Mouse (Mus musculus): Measurements from ENCODE around the gene Pnma1.

The Pnma1 gene

DNA sequence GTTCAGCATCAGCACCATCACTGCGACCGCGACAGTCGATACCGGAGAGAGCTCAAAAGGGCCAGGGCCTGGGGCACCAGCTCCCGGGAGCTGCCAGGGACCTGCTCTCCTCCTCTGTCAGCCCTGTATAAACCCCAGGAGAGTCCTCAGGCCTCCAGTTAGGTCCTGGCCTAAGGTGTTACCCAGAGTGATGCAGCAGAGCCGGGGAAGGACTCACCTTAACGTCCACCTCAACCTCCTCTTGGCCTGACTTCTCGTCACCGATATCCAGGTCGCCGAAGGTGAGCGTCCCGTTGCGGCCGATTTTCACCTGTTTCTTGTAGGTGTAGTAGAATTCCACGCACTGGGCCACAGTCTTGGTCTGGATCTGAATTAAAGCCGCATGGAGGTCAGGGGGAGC lies 7.9 kb upstream of the Pnma1 start:
- ATAC-seq (ENCODE audit: insufficient number of reproducible peaks, low FRiP score, low TSS enrichment): no peak

DNA sequence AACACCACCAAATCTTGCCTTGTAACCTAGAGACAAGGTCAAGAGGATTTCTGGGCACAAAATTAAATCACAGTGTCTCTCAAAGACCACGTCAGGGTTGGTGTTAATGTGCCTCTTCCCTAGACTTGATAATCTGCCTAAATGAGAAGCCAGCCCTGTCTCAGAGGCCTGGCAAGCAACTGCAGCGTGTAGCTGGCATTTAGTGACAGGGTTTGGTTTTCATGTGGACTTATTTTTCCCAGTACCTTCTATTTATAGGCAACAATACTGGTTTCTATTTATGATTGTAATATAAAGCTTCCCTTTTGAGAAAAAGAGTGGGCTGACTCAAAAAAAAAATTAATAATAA lies 7.2 kb upstream of the Pnma1 start:
- peak; percentile 28; the same call in 1 of the 2 replicates for ATAC-seq (ENCODE audit: insufficient number of reproducible peaks, low FRiP score, low TSS enrichment)

DNA sequence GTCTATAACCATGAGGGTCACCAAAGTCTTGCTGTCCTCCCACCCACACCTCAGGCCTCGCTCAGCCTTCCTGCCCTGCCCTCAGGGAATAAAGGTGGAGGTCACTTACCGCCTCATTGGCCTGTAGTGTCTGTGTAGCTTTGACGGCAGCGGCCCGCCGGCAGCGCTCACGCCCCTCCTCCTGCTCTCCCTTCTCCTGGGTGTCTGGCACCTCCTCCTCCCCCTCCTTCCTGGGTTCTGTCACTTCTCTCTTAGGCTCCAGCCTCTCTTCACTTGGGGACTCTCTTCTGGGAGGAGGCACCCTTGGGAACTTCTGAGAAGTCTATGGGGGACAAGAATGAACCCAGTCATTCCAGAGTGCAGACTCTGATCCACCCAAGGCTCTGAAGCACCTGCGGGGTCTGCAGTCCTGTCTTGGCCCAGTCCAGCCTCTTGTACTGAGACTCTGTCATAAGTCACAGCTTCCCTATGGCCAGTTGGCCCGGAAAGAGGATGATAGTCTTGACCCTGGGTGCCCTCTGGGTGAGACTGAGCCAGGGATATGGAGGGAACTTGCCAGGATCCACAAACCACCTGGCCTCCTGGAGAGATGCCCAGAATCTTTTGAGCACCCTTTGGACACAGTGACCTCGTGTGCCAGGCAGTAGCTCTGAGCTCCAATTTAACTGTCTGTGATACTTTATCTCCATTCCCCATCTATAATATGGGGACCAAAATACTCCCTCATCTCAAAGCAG lies 6.7 kb upstream of the Pnma1 start:
- ATAC-seq (ENCODE audit: insufficient number of reproducible peaks, low FRiP score, low TSS enrichment): peak; percentile 87

DNA sequence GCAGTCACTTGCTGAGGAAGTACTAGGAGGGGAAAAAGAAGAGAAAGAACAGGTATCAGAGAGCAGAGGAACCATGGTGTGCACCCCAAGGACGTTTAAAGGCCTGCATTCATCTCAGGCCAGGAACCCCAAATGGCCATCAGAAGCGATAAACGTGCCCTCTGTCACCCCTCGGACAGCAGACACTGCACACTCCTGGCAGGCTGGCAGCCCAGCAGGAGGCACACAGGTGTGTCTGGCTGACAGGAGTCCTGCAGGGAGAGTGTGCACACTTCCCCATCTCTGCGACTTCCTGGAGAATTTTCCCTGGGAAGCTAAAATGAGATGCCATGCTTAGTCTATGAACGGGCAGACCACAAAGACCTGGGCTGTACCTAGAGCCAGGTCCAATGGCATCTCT lies 5.1 kb upstream of the Pnma1 start:
- ATAC-seq (ENCODE audit: insufficient number of reproducible peaks, low FRiP score, low TSS enrichment): no peak

DNA sequence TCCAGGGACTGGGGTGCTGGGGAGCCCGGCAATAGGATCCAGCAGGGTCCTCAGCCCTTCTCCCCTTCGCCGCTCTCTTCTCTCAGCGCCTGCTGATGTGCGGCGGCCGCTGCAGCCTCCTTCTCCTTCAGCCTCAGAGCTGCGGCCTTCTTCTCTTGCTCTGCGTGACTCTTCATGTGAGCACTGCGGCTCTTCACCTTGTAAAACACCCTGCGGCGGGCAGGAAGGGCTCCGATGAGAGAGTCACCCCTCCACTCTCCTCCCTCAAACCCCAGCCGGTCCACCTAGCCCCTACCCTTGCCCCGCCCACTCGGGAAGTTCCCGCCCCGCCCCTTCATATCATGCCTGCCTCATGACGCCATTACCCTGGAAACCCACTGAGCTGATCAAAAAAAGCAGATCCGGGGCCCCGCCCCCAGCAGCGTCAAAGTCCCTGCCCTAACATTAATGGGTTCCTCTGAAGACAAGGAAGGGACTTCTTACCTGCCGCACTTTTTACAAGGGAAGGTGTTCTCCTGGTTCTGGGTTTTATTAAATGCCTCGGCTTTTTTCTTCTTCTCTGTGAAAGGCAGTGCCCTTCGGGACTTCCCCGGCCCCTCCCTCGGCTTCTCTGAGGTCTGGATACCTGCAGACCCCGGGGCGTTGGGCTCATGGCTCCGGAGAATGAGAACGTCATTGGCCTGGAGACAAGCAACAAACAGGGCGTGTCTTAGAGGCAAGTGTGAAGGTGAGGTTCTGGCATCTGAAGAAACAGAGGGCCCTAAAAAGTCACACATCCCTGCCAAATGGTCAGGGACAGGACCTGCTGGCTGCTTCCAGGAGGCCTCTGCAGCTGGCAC lies 4.3 kb upstream of the Pnma1 start:
- no peak for ATAC-seq (ENCODE audit: insufficient number of reproducible peaks, low FRiP score, low TSS enrichment)

DNA sequence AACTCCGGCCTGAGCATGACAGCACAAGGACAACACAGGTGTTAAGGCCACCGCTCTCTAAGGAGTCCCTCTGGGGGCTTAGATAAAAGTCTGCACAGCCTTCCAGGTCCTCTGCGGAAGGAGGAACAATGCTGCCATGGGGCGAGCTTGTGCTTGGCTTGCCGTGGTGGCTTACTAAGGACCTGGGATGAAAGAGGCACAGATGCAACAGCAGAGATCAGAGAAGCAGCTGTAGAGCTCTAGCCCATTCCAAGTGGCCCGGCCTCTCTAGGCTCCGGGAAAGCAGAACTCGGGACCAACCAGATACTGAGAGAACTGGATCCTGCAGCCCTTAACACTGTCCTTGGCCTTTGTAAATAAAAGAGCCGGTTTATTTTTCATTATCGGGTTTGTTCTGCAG lies 3.6 kb upstream of the Pnma1 start:
- ATAC-seq (ENCODE audit: insufficient number of reproducible peaks, low FRiP score, low TSS enrichment): no peak

DNA sequence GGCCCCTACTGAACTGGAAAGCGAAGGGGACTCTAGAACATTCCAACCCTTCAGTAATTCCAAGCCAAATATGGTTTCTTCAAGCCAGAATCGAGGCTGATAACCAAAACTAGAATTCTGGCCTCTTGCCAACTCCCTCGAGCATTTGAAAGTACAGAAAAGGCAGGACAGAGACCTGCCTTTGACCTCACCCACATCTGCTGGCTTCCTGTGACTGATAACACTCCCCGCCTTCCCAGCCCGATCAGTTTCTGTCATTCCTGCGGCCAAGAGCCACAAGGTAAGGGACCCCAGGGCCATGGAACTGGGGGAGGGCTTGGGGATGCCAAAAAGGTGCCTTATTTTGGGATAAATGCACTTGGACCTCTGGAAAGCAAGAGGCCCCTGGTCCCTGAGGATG lies 2.7 kb upstream of the Pnma1 start:
- ATAC-seq (ENCODE audit: insufficient number of reproducible peaks, low FRiP score, low TSS enrichment): no peak

DNA sequence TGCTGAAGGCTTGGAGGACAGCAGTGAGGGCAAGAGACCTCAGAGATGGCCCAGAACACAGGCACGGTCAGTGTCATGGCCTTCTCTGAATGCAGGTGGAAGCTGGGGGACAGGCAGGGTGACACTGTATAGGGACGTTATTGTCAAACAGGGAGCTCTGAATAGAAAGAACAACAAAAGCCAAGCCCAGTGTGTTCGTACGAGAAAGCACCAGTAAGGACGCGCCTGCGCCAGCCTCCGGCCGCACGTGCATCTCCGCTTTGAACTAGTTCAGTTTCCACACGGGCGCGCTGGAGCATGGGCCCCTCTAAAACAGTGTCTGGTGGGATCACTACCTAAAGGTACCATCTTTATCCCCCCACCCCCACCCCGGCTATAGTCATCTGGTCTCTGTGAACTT lies 1.7 kb upstream of the Pnma1 start:
- no peak for ATAC-seq (ENCODE audit: insufficient number of reproducible peaks, low FRiP score, low TSS enrichment)

DNA sequence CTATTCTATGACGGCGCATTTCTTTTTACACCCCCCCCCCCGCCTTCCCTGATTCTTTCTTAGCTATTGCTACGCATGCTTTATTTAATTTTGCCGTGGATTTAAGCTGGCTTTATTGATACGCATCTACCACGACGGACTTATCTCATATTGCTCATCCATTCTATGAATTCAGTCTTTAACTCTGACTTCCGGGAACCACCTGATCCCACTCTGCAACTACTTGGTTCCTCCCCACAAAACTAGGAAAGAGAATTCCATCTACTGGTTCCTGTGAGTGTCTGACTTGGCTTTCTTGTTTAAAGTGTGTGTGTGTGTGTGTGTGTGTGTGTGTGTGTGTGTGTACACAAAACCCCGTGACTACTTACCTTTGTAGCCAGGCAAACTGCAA lies 328 bp upstream of the Pnma1 start:
- no peak for ATAC-seq (ENCODE audit: insufficient number of reproducible peaks, low FRiP score, low TSS enrichment)

DNA sequence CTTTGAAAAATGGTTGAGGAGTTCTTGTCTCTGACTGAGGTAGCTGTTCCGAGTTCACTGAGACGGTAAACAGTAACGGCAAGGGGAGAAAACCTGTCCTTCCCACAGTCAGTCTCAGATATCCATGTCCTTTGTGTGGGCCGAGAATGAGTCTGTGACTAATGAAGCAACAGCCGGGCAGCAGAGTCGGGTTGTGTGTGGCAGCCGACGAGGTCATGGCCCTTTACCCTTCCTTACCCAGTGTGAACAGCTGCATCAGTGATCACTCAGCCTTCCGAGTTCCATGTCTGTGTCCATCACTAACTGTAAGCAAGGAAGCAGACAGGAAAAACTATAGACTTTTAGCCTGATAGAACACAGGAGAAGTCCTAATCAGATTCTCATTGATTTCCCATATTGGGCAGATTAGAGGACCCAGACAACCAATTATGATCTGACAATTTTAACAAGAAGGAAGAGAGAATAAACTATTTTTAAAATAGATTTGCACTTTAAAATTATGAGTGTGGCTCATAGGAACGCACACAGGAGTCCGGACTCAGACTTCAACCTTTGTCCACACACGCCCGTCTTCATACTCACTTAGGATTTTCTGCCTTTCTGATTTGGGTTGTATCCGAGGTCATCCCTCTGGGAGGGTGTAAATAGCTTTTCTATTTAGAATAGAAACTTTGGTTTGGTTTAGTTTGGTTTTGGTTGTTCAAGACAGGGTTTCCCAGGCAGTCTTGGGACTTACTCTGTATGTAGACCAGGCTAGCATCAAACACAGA lies 5.8 kb downstream of the Pnma1 start:
- no peak for ATAC-seq (ENCODE audit: insufficient number of reproducible peaks, low FRiP score, low TSS enrichment)

DNA sequence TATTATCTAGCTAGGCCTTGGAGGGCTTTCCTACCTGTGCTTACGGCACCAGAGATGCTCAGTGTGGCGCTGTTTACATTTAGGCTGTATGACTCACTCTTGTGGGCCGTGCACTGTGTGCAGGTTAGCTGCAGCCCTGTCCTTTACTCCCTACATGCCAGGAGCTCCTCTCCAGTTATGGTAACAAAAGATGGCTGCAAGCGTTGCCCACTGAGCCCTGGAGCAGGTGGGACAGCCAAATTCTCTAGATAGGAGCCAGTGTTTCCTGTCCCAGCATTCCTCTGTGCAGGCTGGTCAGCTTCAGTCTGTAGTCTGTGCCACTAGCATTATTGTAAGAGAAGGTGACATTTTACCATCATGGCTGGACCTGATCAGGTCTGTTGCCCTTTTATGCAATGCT lies 7.0 kb downstream of the Pnma1 start:
- ATAC-seq (ENCODE audit: insufficient number of reproducible peaks, low FRiP score, low TSS enrichment): no peak

DNA sequence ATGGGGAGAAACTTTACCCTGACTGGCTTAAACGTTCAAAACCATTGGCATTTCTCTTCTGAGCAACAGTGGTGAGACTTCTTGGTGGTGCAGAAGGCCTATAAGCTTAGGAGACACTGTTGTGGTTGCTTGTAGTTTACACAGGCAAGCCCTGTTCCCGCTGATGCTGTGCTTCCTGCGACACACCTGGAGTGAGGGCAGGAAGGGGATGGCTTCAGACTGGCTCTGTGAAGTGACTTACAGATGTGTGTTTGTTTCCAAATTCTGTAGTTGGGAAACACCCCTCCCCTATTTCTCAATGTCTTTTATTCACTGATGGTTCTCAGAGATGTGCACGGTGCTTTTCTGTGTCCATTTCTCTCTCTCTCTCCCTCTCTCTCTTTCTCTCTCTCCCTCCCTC lies 8.2 kb downstream of the Pnma1 start:
- ATAC-seq (ENCODE audit: insufficient number of reproducible peaks, low FRiP score, low TSS enrichment): no peak

DNA sequence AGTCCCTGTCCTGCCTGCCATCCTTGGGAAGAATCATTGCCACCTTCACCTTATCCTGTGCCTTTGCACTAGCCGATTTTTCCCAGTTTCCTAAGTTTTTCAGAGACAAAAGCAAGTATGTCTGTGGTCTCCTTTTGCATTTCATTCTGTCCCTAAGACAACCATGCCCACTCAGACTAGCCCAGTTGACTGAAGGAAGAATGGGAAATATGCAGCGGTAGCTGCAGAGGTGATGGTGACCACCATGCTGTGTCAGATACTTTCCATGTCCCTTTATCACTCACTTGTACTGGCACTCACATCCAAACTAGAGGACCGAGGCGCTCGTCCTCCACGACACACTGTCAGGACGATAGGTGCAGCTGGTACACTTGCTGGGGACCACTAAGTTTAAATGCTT lies 11.2 kb downstream of the Pnma1 start:
- no peak for ATAC-seq (ENCODE audit: insufficient number of reproducible peaks, low FRiP score, low TSS enrichment)

DNA sequence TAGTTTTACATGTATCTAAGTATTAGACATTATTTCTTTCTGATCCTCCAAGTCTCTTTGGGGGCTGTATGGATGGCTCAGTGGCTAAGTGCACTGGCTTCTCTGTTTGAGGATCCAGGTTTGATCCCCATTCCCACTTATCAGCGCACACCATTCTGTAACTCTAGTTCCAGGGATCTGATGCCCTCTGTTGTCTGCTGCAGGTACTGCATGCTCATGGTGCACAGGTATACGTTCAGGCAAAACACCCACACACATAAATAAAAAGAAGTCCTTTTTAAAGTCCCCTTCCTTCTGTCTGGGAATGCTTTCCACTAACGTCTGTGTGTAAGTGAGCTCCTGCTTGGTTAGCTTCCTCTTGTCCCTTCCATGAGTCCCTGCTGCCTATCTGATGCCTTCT lies 16.0 kb downstream of the Pnma1 start:
- no peak for ATAC-seq (ENCODE audit: insufficient number of reproducible peaks, low FRiP score, low TSS enrichment)

DNA sequence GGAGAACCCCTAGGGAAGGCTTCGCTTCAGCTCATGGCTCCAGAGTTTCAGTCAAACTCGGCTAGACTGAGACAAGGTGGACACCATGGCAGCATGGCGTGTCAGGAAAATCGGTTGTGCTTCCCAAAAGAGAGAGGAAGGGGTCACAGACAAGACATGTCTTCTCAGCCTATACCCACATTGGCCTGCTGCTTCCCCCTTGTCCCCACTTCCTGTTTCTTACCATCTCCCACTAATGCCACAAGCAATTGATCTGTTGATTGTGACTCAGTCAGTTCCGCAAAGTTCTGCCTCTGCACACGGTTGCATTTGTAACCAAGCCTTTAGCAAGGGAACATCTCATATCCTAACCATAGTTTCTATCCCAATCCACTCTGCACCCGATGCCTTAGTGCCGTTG lies 18.4 kb downstream of the Pnma1 start:
- no peak for ATAC-seq (ENCODE audit: insufficient number of reproducible peaks, low FRiP score, low TSS enrichment)

DNA sequence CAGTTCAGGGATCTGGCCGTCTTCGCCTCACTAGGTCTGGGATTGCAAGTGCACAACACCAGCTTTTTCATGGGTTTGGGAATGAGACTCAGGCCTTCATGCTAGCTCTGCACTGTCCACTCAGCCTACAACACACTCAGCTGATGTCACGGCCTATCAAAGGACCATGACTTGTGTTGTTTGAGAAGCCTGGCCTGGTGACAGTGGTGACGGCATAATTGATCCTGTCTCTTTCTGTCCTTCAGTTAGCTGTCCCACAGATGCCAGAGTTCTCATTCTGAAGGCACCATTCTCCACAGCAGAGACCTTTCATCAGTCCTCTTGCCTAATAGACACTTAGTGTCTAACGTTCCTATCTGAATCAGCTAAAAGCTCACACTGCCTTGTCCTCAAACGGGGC lies 19.7 kb downstream of the Pnma1 start:
- ATAC-seq (ENCODE audit: insufficient number of reproducible peaks, low FRiP score, low TSS enrichment): no peak

DNA sequence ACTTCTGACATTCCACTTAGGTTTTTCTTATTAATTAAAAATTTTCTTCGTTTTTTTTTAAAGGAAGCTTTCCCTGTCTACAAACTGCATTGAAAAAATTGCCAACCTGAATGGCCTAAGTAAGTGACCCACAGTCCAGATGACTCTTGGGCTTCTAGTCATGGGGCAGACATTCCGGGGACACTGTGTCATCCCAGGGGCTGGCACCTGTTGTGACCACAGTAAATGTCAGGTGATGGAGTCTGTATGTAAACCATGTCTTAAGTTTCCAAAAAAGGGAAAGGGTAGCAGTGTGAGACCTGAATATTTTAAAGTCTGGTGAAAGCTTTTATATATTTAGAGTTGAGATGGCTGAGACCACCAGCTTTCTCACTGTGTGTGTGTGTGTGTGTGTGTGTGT lies 21.4 kb downstream of the Pnma1 start:
- no peak for ATAC-seq (ENCODE audit: insufficient number of reproducible peaks, low FRiP score, low TSS enrichment)

DNA sequence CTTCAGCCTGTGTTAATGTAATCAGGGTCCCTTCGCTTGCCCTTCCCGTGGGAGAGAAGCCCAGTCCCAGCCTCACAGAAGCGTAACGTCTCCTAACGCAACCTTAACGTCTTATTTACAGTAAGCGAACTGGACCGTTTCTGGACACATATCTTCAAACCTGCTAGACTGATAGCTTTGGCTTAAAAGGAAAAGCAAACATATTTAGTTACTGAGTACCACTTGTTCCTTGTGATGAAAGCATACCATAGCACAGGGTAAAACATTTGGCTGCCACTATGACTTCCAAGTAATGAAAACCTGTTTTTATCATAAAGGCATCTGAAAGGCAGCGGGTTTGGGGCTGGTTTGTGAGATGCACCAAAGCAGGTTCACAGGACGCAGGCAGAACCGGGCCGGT lies 22.4 kb downstream of the Pnma1 start:
- no peak for ATAC-seq (ENCODE audit: insufficient number of reproducible peaks, low FRiP score, low TSS enrichment)

DNA sequence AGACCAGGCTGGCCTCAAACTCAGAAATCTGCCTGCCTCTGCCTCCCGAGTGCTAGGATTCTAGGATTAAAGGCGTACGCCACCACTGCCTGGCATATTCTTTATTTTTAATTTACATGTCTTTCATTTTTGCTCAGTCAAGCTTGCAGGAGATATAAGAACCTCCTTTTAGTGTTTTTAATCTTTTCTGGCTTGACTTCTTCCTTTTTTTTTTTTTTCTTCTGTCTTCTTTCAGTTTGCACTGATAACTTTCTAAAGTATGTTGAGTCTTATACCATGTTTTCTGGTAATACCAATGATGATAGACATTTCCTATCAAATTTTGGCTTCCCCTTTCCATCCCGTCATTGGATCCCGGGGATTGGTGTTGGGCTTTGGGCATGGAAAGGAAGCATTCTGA lies 28.7 kb downstream of the Pnma1 start:
- ATAC-seq (ENCODE audit: insufficient number of reproducible peaks, low FRiP score, low TSS enrichment): no peak

DNA sequence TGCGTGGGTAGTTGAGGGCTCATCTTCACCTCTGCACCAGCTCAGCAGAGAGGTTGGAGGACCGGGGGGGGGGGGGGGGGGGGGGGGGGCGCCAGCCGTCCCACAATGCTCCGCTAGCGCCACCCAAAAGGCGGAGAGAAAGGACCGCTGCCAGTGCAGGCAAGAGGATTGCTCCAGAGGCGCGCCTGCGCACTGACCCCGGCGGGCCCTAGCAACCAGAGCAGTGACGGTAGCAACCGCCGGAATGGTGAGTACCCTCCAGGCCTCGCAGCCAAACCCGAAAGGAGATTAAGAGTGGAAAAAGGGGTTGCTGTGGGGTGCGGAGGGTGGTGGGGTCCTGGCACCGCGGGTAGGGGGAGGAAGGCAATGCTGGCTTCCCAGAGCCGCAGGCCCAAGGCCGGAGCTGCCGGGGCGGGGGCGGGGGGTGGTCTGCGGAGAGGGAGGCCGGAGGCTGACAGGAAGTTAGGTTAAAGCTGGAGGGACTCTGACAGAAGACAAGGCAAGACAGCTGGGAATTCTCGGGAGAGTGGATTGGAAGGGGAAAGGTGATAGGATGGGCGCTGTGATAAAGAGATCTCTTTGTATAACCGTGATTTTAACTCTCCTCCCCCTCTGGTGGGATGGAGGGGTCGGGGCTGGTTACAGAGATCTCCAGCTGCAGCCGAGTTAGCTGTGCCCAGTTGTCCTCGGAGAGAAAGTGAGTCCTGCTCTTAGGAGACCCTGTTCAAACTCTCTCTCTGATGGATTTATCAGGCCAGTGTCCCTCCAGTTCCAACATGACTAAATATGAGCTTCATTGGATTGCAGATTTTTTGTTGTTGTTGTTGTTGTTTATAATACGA lies 33.9 kb downstream of the Pnma1 start, which contains the start of gene Dnal1:
Dnal1 (plus strand) TSS at position 214 of the 842 bp plus-strand sequence.
- peak; percentile 96 for ATAC-seq (ENCODE audit: insufficient number of reproducible peaks, low FRiP score, low TSS enrichment)

Data from cerebellum, adult (tissue).